Mouse (Mus musculus): Measurements from ENCODE around the gene Tbc1d10b.
A peak's percentile ranks its signal among the peaks of the same experiment; 100 is the strongest.
"Not testable (repeated sequence)": the region's sequence is repeated elsewhere in the genome, so short reads cannot be mapped to it uniquely, and the experiment has no call there.

Gene Tbc1d10b

GRCm38 (mm10) chr7:127208295-127208552, at the start of gene Tbc1d10b:
TSS of gene Tbc1d10b (minus strand) at chr7:127208468.
- no peak for DNase-seq

- DNase-seq: no peak
Measured at GRCm38 (mm10) chr7:127256518-127256917, 48.2 kb upstream of the Tbc1d10b start.

- DNase-seq: no peak
Measured at GRCm38 (mm10) chr7:127255965-127256364, 47.7 kb upstream of the Tbc1d10b start.

- DNase-seq: no peak
Measured at GRCm38 (mm10) chr7:127255008-127255407, 46.7 kb upstream of the Tbc1d10b start.

GRCm38 (mm10) chr7:127253821-127254769, 45.8 kb upstream of the Tbc1d10b start:
- DNase-seq: peak; percentile 98

- DNase-seq: peak; percentile 62
Measured at GRCm38 (mm10) chr7:127253341-127253740, 45.1 kb upstream of the Tbc1d10b start.

- DNase-seq: no peak
Measured at GRCm38 (mm10) chr7:127252414-127252813, 44.1 kb upstream of the Tbc1d10b start.

GRCm38 (mm10) chr7:127250511-127250910, 42.2 kb upstream of the Tbc1d10b start:
- DNase-seq: not testable (repeated sequence)

GRCm38 (mm10) chr7:127244658-127245510, 36.6 kb upstream of the Tbc1d10b start:
- no peak for DNase-seq

- DNase-seq: peak; percentile 95
Measured at GRCm38 (mm10) chr7:127243870-127244657, 35.8 kb upstream of the Tbc1d10b start, which contains the start of gene Zfp771. TSS of gene Zfp771 (plus strand) at chr7:127244274.

GRCm38 (mm10) chr7:127243361-127243867, 35.1 kb upstream of the Tbc1d10b start:
- no peak for DNase-seq

- peak; percentile 18 for DNase-seq
Measured at GRCm38 (mm10) chr7:127234777-127235176, 26.5 kb upstream of the Tbc1d10b start.

GRCm38 (mm10) chr7:127233765-127234164, 25.5 kb upstream of the Tbc1d10b start:
- DNase-seq: no peak

- DNase-seq: no peak
Measured at GRCm38 (mm10) chr7:127233368-127233749, 25.1 kb upstream of the Tbc1d10b start.

- DNase-seq: peak; percentile 90
Measured at GRCm38 (mm10) chr7:127232622-127233367, 24.5 kb upstream of the Tbc1d10b start, which contains the start of the genes Zfp553 and Sept1. TSS of gene Zfp553 (plus strand) at chr7:127233061. TSS of gene Sept1 (minus strand) at chr7:127233130.

GRCm38 (mm10) chr7:127231826-127232621, 23.8 kb upstream of the Tbc1d10b start:
- DNase-seq: peak; percentile 21

GRCm38 (mm10) chr7:127231376-127231775, 23.1 kb upstream of the Tbc1d10b start:
- DNase-seq: no peak

- DNase-seq: peak; percentile 67
Measured at GRCm38 (mm10) chr7:127228615-127229303, 20.5 kb upstream of the Tbc1d10b start.

- no peak for DNase-seq
Measured at GRCm38 (mm10) chr7:127225147-127225995, 17.1 kb upstream of the Tbc1d10b start.

All from cerebellum, adult 11-12 months (tissue).